Mouse (Mus musculus): ENCODE data around the gene 1810049J17Rik.

DNA sequence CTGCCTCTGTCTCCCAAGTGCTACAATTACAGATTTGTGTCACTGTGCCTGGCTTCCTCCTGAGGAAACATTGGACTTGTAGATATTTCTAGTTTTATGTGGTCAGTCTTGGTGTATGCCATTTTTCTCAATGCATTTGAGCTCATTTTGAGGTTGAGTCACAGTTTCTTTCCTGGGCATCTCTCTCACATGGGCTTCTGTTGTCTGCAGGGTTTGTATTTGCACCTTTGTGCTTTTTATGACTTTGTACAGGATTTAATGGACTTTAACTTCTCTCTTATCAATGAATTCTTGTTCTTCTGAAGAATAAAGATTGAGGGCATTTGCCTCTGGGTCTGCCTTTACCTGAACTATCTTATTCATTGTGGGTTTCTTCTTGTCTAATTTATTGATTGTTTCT, 35.8 kb upstream of the 1810049J17Rik start:
- no peak for TF ChIP-seq CTCF (IDR thresholded peaks at IDR 0.05; ENCODE audit: low read depth)
- no peak for TF ChIP-seq EP300 (IDR thresholded peaks at IDR 0.05; ENCODE audit: low read depth)
